Mouse (Mus musculus) liver, adult 2 months (tissue): ENCODE results near the gene Sez6l.

ENCODE experiments used
- CTCF ChIP-seq: fragments of 200-500 bp; IDR thresholded peaks from 2 replicates; pipeline ENCODE4 v1.5.1; 2011; ENCODE audit warnings: low read depth, low read length, control low read depth
- POLR2A ChIP-seq: fragments of 200-500 bp; IDR thresholded peaks from 2 replicates; pipeline ENCODE4 v1.6.1; 2011; ENCODE audit warnings: low read length, control low read depth; ENCODE audit not compliant: insufficient read depth; ENCODE audit errors: extremely low read depth

DNA sequence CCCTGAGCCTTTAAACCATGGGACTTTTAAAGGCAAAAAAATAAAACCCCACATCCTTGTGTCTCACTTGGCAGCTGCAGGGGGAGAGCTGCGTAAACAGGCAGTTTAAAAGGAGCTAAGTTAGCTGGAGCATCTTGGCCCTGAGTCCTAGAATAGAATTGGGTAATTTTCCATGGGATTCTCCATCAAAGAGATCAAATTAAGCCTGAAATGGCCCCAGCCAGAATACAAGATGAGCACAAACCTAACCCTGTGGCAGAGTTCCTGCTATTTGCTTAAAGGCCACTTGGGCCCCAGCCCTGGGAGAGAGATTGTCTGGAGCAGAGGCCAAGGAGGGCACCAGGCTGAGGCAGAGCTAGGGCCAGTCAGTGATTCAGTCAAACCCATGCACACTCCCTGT, 27.3 kb upstream of the Sez6l start:
- TF ChIP-seq CTCF (no peak), POLR2A (no peak)
